Mouse (Mus musculus): ENCODE data around the gene Pla2g4b. TPM values are rescaled to one million over a fixed set of nuclear protein-coding genes. Genes with fewer than 3 reads are reported as not detected.

The Pla2g4b gene
- total RNA-seq, 2 experiments from 2014 or later = 2.4 to 4.2 TPM

DNA sequence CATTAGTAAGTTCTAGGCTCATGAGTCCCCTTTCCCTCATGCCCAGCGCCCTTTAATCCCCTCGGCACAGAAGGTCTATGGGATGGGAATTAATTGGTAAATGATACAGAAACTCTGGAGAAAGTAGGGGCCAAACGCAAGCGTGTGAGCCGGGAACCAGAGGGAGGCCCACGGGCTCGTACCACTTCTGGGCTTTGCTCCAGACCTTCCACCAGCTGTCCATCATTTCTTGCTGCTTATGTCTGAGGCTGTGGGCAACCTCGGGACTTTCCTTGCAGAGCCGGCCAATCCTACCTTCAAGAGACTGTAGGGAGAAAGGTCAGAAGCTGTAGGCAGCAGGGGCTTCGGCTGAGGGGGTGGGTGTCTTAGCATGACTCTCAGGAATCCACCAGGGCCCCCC, 22.7 kb downstream of the Pla2g4b start:
- DNase-seq (ENCODE audit: low spot score in 2 of 2) = no peak
- intact Hi-C loops (cut with DNase I) = no loop called here

DNA sequence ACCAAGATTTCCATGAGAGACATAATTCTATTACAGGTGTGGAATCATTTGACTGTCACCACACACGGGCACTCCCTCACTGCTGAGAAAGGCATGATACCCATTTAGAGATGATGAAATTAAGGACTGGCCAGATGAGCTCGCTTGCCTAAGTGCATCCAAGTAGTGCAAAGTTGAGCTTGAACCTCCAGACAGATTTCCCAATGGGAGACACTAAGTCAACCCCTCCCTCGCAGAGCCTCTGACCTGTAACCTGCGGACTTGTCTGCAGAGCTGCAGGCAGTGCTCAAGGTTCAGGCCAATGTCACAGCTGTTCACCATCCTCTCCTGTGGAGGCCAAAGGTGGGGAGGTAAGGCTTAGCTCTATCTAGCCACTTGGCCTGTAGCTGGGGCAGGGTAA, 25.6 kb downstream of the Pla2g4b start:
- DNase-seq (ENCODE audit: low spot score in 2 of 2) = no peak
- intact Hi-C loops (cut with DNase I) = no loop called here

DNA sequence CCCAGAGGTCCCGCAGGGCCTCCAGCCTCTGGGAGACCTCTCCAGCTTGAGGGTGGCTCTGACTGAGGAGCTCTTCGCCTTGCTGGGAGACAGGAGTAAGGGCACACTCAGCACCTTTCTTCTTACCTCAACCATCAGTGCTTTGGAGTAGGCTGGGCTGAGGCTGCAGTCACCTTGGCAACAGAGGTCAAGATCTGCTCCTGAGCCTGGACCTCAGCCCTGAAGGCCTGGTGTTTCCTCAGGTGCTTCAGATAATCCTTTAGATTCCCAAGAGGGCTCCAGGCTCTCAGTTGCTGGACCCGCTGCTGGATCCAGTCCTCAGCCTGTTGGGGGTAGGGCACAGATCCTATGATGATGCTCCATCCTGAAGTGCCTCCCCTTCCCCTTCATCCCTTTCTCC, 26.2 kb downstream of the Pla2g4b start:
- DNase-seq (ENCODE audit: low spot score in 2 of 2) = no peak
- intact Hi-C loops (cut with DNase I) = no loop called here

DNA sequence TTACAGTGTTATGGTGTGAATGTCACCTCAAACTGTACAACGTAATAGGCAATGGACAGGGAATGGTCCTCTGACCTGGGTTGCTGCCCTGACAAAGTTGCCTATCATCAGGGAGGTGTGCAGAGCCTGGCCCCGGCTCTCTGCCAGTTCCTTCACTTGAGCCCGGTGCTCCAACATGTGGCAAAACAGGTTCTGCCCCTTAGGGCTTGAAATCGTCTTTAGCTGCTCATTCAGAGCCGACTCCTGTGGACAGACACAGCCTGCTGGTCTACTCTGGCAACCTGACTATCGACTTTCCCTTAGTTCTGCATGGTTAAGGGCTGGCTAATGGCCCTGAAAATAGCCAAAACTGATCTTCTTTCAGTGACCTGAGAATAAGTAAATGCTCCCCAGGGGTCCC, 27.0 kb downstream of the Pla2g4b start:
- intact Hi-C loops (cut with DNase I) = no loop called here
- DNase-seq (ENCODE audit: low spot score in 2 of 2) = no peak

DNA sequence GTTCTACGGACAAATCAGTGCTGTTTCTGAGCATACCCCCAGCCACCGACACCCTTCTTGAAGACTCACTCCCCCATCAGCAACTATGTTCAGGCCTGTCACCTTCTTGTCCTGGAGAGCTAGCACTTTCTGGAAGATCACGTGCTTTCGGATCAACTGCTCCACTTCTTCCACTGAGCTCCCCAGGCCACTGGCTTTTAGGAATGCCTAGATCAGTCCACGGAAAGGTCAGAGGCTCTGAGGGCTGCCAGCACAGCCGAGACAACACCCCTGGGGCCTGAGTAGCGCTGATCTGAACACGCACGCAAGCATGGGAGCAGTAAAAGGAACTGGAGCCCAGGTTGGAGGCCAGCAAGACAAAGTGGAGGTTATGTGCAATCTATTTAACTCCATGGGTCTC, 27.4 kb downstream of the Pla2g4b start:
- intact Hi-C loops (cut with DNase I) = no loop called here
- no peak for DNase-seq (ENCODE audit: low spot score in 2 of 2)

DNA sequence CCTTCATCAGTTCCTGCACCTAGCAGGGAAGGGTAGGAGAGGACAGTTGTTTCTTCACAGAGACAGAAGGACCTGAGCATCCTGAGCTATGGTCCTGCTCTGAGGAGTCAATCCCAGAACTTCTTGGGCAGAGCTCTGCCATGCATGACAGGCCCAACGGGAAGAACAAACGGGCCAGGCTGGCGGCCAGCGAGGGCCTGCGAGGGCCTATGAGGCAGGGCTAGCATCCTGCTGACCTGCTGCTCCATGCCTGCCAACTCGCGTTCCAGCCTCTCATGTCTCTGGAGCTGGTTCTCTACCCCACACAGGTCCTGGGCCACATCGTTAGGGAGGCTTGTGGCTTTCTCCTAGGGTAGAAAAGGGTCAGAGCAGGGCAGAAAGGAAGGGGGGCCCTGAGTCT, 29.0 kb downstream of the Pla2g4b start:
- intact Hi-C loops (cut with DNase I) = no loop called here

DNA sequence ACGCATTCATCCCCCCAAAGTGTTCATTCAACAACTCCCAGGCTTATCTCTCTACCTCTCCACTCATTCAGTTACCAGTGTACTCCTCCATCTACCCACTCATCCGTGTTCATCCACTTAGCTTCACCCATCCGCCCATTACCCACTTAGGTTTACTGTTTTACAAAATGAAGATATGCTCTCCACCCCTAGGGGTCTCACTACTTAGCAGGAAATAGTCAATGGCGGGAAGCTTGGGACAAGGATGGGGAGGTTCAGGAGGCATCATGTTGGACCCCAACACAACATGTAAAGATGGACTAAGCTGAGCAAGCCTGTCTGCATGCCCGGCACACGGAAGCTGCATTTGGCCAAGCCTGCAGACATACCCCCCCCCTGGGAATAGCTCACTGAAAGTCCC, 31.4 kb downstream of the Pla2g4b start:
- DNase-seq (ENCODE audit: low spot score in 2 of 2) = no peak
- intact Hi-C loops (cut with DNase I) = loop anchor here (5.0 kb wide), 1 partner anchor 92 kb away; the partner anchor contains the start of gene Mapkbp1

More for the DNA sequence above, 29.0 kb downstream of the Pla2g4b start:
- no peak for DNase-seq (ENCODE audit: low spot score in 2 of 2)

DNA sequence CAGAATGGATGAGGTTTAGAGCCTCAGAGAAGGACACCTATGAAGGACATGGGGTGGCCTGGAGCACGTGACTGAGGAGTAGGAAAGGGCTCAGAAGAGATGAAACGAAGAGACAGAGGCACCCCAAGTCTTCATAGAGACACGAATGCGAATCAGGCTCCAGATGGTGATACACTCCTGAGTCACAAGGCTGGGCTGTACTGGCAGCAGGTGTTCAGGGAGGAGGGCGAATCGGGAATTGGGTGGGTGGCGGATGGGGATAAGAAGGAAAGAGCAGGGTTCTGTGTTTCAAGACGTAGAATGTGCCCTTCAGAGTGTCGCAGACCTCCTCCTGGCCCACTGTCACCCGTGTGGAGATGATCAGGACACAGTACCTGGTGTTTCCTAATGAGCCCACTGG, 32.0 kb downstream of the Pla2g4b start:
- intact Hi-C loops (cut with DNase I) = loop anchor here (5.0 kb wide), 1 partner anchor 93 kb away; the partner anchor contains the start of gene Mapkbp1
- DNase-seq (ENCODE audit: low spot score in 2 of 2) = no peak

DNA sequence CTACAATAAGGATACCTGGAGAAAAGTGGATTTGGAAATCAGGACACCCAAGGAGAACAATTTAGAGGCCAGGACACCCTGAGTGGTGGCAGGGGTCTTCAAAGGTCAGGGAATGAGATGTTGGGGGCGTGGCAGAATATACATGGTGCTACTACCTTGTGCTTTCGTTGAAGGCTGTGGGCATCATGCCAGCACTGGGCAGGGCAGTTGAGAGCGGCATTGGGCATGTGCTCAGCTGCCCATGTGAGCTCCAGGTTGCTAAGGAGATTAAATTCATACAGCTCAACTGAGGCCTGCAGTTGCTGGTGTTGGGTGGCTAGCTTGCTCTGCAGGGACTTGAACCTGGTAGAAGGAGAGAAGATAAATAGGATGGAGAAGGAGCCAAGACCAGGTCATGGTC, 33.0 kb downstream of the Pla2g4b start:
- intact Hi-C loops (cut with DNase I) = loop anchor here (5.0 kb wide), 1 partner anchor 94 kb away; the partner anchor contains the start of gene Mapkbp1
- no peak for DNase-seq (ENCODE audit: low spot score in 2 of 2)

DNA sequence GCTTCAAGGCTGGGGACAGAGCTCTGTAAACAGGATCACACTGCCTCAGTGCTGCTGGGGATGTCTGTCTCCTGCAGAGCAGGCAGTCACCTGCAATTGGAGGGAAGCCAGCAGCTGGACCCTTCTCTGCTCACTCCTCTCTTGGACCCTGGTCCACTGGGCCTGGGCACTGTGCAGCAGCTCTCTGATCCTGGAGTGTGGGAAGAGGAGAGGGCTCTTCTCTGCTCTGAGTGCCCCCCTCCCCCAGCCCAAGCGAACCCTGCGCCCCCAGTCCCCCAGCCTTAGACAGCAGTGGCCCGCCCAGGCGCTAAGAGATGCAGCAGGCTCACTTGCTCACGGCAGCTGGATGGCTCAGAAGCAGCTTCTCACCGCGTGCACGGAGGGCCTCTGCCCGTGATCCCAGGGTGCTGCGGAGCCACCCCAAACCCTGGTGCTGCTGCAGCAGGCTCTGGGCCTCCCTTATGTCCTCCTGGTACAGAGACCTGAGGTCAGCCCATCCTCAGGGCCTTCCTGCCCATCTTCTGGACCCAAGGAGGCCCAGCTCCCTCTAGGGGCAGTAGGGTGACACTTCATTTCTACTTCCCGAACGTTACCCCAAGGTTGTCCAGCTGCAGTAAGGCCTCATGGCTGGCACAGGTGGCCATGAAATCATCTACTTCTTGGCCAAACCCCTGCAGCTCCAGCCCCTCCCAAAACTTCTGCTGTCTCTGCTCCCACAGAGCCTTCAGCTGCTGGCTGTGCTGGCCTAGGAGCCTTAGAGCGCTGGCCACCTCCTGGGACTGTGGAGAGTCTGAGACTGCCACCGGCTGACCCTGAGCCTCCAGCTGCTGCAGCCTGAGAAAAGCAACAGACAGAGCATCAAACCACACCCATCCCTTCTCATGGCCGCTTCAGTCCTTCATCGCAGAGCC, 35.6 kb downstream of the Pla2g4b start:
- no peak for DNase-seq (ENCODE audit: low spot score in 2 of 2)

DNA sequence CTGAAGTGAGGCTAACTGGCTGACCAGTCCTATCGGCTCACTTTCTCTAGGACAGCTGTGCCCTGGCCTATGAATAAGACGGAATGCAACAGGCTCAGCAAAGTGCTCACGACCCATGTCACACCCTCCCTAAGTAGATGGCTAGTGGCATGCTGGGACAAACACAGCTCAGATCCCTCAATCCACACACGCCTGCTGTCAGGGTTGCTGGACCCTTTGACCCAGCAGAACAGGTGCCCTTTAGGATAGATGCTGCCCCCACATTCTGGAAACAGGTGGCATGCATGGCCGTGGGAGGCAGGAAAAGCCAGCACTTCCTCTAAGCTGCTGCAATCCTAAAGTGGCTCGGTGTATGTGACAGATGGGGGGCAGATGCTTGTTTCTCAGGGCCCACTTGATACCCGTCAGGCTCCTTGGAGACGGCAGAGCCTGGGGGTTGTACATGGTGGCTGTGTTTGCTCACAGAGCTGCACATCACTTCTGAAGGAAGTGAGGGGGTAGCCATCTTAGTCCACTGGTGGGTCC, 36.3 kb downstream of the Pla2g4b start:
- peak; percentile 75 to 84 for DNase-seq (ENCODE audit: low spot score in 2 of 2)
- intact Hi-C loops (cut with DNase I) = loop anchor here (5.0 kb wide), 1 partner anchor 97 kb away; the partner anchor contains the start of gene Mapkbp1

More for the DNA sequence above, 35.6 kb downstream of the Pla2g4b start:
- intact Hi-C loops (cut with DNase I) = loop anchor here (5.0 kb wide), 1 partner anchor 97 kb away; the partner anchor contains the start of gene Mapkbp1

DNA sequence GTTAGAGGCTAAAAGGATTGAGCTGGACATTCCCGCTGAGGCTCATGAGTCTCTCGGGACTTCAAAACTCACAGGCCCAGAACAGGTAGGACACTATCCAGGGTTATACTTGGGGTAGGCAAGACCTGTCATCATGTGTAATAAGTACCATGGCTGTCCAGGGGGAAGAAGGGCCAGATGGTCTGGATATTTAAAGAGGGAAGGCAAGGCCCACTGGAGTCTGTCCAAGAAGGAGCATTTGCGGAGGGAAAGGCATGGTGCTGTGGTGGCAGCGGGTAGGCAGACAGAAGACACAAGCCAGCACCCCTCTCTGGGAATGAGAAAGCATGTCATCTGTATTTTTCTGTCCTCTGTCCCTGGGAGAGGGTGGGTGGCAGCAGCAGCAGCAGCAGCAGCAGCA, 40.9 kb downstream of the Pla2g4b start:
- DNase-seq (ENCODE audit: low spot score in 2 of 2) = no peak
- intact Hi-C loops (cut with DNase I) = no loop called here

DNA sequence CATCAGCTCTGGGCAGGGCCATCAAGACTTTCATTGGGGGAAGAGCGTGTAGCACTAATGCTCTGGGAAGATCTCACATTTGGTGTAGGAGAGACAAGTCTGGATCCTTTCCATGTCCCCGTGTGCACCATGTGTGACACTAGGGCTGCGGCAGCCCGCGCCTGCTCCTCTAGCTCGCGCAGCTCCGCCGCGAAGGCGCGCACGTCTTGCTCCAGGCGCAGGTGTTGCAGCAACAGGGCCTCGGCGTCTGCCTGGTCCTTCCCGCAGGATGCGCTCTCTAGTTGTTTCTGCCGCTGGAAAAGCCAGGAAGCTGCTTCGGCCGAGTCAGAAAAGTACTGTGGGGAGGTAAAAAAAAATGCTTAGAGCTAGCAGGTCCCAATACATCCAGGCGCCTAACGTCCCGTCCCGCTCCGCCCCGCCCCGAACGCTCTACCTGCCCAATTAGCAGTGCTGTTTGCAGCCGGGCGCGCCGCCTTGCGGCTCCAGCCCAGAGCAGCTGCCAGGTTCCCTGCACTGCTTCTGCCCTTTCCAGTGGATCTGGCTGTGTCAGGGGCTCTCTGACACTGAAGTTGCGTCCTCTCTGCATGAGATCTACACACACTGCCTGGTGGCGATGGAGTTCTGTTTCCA, 43.0 kb downstream of the Pla2g4b start:
- intact Hi-C loops (cut with DNase I) = no loop called here
- DNase-seq (ENCODE audit: low spot score in 2 of 2) = peak; percentile 51 to 71

DNA sequence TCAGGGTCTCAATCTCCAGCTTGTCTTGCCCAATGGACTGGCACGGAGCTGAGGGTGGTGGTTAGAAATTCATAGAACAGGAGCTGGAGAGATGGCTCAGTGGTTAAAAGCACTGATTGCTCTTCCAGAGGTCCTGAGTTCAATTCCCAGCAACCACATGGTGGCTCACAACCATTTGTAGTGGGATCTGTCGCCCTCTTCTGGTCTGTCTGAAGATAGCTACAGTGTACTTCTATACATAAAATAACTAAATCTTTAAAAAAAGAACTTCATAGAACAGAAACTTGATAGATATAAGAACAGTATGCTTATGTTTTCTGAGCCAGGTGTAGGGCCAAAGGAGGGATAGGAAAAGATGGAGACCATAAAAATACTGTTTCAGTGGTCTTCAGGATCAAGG, 49.2 kb downstream of the Pla2g4b start:
- DNase-seq (ENCODE audit: low spot score in 2 of 2) = no peak
- intact Hi-C loops (cut with DNase I) = loop anchor here (5.0 kb wide), 1 partner anchor 200 kb away; no protein-coding TSS in a partner anchor

DNA sequence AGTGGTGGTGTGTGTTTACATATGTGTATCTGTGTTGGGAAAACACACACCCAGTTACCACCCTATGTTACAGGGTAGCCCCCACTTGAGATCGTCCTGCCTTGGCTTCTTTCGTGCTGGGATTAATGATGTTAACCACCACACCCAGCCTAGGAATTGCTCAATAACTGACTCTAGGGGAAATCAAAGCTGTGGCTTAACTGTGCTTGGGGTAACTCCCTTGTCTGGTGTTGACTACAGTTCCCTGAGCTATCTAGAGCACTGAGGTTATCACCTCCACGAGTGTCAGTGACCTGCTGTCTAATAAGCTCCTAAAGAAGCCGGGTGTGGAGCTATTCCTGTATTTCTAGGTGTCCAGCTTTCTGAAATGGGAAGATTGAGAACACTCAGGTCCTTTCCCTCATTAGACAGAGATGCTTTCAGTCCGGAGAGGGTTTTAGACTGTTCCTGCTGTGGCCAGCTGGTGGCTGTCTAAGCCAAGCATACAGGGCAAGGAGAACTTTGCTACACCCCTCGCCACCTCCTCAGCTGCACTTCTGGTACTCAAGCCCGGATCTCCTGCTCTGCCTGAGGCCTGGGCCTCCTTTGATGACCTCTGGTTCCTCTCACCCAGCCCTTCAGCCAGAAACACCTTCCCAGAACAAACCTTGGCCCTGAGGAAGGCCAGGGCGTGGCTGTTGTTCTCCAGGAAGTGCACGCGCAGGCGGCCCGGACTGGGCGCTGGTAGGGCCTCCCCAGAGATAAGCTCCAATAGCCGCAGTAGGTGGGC, 51.6 kb downstream of the Pla2g4b start:
- intact Hi-C loops (cut with DNase I) = loop anchor here (1.0 to 5.0 kb wide), 2 partner anchors 85 to 198 kb away; no protein-coding TSS in a partner anchor
- DNase-seq (ENCODE audit: low spot score in 2 of 2) = peak in 1 of 2 experiments; percentile 53

DNA sequence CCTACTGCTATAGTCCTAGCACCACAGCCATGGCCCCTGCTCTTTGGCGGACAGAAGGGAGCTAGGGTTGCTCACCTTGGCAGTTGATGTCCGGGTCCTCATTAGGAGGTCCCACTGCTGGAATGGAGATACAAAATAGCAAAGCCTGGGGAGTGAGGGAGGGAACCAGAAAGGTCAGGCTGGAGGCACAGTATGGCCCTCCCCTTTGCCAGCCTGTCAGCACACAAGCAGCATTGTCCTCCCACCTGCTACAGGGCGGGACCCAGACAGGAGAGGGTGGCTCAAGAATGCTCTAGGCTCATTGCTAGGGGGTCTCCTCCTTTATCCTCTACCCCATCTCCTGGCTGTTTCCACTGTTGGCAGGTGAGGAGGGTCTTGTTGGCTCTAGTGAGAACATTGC, 52.8 kb downstream of the Pla2g4b start:
- intact Hi-C loops (cut with DNase I) = no loop called here
- no peak for DNase-seq (ENCODE audit: low spot score in 2 of 2)

DNA sequence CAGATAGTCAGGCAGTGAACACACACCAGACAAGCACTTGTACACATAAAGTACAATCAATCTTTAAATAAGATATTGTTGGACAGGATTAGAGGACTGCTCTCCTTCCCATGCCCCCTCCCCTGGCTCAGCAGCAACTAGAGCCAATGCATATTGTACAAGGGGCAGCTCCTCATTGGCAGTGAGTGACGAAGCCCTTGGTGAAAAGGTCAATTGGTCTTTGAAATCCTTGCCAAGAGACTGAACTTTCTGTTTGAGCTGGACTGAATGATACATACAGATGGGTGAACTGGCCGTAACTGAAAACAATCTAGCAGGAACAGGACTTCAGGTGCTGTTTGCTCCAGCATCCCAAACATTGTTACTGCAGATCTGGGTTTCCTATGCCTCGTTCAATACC, 54.2 kb downstream of the Pla2g4b start:
- intact Hi-C loops (cut with DNase I) = no loop called here
- DNase-seq (ENCODE audit: low spot score in 2 of 2) = no peak

DNA sequence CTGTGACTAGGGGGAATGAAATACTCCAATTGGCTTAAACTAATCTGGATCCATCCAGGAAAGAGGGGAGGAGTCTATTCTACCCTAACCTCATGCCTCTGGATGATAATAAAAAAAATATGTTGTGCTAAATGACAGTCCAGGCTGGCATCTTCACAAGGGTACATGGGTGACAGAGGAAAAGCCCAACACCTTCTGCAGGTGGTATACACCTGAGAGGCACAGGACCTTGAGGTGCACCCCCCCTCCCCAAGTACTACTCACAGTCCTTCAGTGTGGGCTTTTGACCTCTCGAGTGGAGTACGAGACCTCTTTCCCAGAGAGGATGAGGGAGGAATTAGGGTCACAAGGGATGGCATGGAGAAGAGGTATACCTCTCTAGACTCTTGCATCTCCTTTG, 54.7 kb downstream of the Pla2g4b start:
- no peak for DNase-seq (ENCODE audit: low spot score in 2 of 2)
- intact Hi-C loops (cut with DNase I) = loop anchor here (2.0 kb wide), 1 partner anchor 83 kb away; no protein-coding TSS in a partner anchor

DNA sequence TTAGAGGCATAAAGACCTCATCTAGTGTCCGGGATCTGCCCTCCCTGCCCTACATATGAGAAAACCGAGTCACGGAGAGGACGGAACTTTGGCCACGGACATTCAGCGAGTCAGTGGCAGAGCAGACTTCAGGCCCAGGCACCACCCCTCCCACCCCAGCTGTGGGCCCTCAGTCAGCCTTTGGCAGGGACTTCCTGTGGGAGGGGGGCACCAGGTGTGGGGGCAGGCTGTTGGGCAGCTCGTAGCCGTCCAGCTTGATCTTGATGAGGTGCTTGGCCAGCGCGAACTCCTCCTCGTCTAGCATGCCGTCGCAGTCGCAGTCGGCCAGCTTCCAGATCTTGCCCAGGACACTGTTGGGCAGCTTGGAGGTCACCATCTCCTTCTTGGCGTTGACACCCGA, 57.8 kb downstream of the Pla2g4b start:
- intact Hi-C loops (cut with DNase I) = no loop called here
- DNase-seq (ENCODE audit: low spot score in 2 of 2) = no peak

All from left cerebral cortex, postnatal 14 days (tissue).